Mouse (Mus musculus): ENCODE data around the gene Phf10. TPM values are rescaled to one million over a fixed set of nuclear protein-coding genes. Genes with fewer than 3 reads are reported as not detected.
"Not testable (repeated sequence)": the region's sequence is repeated elsewhere in the genome, so short reads cannot be mapped to it uniquely, and the experiment has no call there.

Gene Phf10
- total RNA-seq, 1 experiment from 2014 or later = 74.1 TPM

DNA sequence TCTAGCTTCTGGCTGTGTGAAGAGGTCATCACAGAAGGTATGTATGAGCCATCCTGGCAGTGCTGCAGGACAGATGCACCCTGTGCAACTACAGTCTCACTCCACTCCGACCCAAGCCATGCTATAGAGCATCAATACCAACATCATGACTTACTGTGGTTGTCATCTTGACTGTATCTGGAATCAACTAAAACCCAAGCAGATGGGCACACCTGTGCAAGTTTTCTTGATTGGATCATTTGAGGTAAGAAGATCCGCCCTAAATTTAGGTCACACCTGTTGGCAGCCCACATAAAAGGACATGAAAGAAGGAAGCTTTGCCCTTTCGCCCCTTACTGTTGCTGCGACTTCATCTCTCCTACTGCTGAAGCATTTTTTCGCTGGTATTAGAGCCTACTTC lies 51.7 kb downstream of the Phf10 start:
- no peak for ATAC-seq (replicated peaks in 1 of 2; ENCODE audit: insufficient read depth in 1 of 2, low FRiP score in 2 of 2, low TSS enrichment in 1 of 2, low read depth in 1 of 2, poor library complexity in 2 of 2, severe bottlenecking in 2 of 2)

DNA sequence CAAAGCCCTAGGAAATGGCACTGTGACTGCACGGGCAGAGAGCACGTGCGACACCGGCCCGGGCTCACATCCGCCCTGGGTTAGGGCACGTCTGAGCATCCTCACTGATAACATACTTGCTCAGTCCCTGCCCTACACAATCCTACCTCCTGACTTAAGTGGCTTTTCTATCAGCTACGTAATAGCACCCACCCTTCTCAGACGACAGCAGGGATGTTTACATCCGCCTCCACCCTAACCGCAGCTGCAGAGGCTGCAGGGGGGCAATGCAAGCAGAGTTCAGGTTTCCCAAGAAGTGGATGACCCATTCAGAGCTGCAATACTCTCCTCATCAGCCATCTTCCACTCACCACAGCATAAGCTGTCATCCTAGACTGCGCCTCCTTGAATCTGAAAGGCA lies 53.9 kb downstream of the Phf10 start:
- ATAC-seq (replicated peaks in 1 of 2; ENCODE audit: insufficient read depth in 1 of 2, low FRiP score in 2 of 2, low TSS enrichment in 1 of 2, low read depth in 1 of 2, poor library complexity in 2 of 2, severe bottlenecking in 2 of 2) = no peak

DNA sequence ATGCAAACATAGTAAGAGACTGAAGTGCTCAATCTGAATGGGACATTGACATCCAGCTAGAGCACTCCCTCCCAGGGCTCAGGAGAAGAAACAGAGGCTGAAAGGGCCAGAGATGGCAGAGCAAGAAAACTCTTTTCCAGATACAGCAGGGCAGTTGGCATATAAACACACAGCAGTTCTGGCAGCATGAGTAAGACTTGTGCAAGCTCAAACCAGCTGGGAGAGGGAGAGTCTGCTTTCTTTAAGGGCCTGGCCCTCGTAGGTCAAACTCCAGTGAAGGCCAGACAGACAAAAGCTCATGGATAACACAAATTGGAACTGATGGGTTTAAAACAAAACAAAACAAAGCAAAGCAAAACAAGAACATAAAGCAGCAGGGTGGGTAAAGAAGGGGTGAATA lies 54.5 kb downstream of the Phf10 start:
- ATAC-seq (replicated peaks in 1 of 2; ENCODE audit: insufficient read depth in 1 of 2, low FRiP score in 2 of 2, low TSS enrichment in 1 of 2, low read depth in 1 of 2, poor library complexity in 2 of 2, severe bottlenecking in 2 of 2) = no peak

DNA sequence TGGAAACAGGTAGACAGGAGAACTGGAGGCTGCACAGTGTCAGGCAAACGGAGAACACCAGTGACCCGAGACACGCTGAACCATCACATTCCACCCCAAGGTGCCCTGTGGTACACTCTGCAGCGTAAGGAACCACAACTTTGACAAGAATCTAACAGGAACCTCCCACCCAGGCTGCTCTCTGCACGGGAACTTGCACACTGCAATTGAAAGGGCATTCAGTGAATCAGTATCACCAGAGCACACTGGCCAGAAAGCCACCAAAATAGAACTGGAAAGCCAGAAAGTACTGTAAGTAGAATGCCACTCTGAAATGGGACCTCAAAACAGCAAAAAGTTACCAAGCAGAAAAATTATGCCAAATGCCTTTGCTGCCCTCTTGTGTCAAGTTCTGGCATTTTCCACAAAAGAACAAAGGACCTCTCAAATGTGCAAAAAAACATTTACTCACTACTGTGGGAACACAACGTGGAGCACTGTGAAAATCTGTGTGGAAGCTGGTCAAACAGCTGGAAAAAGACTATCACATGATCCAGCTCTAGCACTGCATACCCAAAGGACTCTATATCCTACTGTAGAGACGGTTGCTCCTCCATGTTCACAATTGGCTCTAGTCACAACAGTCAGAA lies 56.3 kb downstream of the Phf10 start:
- peak; percentile 60 to 76 for ATAC-seq (replicated peaks in 1 of 2; ENCODE audit: insufficient read depth in 1 of 2, low FRiP score in 2 of 2, low TSS enrichment in 1 of 2, low read depth in 1 of 2, poor library complexity in 2 of 2, severe bottlenecking in 2 of 2)

DNA sequence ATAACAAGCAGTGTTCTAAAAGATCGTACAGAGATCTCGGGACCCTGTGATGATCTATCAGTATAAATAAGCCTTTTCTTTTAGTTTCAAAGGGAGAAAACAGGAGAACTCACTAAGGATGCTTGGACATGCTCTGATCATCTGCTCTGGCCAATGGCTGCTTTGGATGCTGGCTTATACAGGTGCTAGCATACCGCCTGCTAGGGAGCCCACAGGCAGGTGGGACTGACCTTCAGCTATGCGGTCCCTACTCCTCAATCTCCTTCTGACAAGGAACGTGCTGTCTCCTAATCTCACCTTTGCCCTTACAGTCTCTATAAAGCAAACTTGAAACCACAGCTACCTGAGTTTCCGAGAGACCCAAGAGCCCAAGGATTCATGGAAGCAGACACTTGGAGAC lies 56.9 kb downstream of the Phf10 start:
- no peak for ATAC-seq (replicated peaks in 1 of 2; ENCODE audit: insufficient read depth in 1 of 2, low FRiP score in 2 of 2, low TSS enrichment in 1 of 2, low read depth in 1 of 2, poor library complexity in 2 of 2, severe bottlenecking in 2 of 2)

DNA sequence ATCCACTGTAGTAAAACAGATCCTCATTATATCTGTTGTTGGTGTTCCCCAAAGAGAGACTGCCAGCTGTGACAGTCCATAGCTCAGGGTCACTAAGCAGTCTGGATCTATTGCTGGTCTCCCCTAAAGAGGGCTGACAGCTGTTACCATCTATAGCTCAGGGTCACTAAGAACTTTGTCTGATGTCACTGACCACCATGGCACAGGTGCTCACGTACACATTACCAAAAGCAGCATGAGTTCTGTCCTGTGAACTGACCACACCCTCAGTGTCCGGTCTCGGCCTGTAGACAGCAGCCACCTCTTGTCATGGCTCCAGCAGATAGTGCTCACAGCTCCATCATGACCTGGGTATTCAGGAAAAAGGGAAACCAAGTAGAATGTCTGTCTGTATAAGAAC lies 57.9 kb downstream of the Phf10 start:
- ATAC-seq (replicated peaks in 1 of 2; ENCODE audit: insufficient read depth in 1 of 2, low FRiP score in 2 of 2, low TSS enrichment in 1 of 2, low read depth in 1 of 2, poor library complexity in 2 of 2, severe bottlenecking in 2 of 2) = no peak

DNA sequence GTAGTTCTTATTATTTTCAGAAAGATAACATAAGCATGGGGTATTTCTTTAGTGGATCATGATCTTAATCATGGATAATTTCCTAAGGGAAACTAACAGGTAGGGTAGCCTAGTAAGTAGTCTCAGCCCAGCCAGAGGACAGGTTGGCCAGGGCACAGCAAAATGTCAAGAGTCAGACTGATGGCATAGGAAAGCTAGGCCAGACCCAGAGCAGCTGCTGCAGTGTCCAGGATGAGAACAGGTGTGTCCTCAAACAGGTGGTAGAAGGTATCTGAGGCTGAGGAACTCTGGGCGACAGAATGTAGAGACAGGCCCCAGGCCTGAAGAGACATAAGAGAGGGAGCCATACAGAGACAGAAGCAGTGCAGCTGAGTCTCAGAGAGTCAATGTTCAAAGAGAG lies 62.1 kb downstream of the Phf10 start:
- no peak for ATAC-seq (replicated peaks in 1 of 2; ENCODE audit: insufficient read depth in 1 of 2, low FRiP score in 2 of 2, low TSS enrichment in 1 of 2, low read depth in 1 of 2, poor library complexity in 2 of 2, severe bottlenecking in 2 of 2)

DNA sequence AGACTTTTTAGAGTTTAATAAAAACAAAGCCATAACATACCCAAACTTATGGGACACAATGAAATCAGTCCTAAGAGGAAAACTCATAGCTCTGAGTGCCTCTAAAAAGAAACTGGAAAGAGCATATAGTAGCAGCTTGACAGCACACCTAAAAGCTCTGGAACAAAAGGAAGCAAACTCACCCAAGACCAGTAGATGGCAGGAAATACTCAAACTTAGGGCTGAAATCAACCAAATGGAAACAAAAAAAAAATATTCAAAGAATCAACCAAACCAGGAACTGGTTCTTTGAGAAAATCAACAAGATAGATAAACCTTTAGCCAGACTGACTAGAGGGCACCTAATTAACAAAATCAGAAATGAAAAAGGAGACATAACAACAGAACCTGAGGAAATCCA lies 66.0 kb downstream of the Phf10 start:
- ATAC-seq (replicated peaks in 1 of 2; ENCODE audit: insufficient read depth in 1 of 2, low FRiP score in 2 of 2, low TSS enrichment in 1 of 2, low read depth in 1 of 2, poor library complexity in 2 of 2, severe bottlenecking in 2 of 2) = not testable (repeated sequence)

Other genes with a start within 250 kb of the Phf10 start
- gene Wdr27, start 18.1 kb downstream of the Phf10 start, total RNA-seq (2017) = not detected in 2 replicates
- 7.7 and 10.9 TPM in 2 replicates for gene 1600012H06Rik, start 18.1 kb downstream of the Phf10 start, total RNA-seq (2017)
- gene 9030025P20Rik, start 17.2 kb upstream of the Phf10 start, total RNA-seq (2017) = 7.4 and 11.8 TPM in 2 replicates
- not detected in 2 replicates for gene Gm3417, start 17.5 kb upstream of the Phf10 start, total RNA-seq (2017)
- gene Gm3435, start 48.9 kb upstream of the Phf10 start, total RNA-seq (2017) = 3.0 TPM in 2 replicates
- 40.0 and 52.3 TPM in 2 replicates for gene Ermard, start 79.9 kb upstream of the Phf10 start, total RNA-seq (2017)
- gene Tcte3, start 80.2 kb upstream of the Phf10 start, total RNA-seq (2017) = not detected in 2 replicates
- gene Gm3448, start 80.3 kb upstream of the Phf10 start, total RNA-seq (2017) = 11.6 and 21.5 TPM in 2 replicates